Mouse (Mus musculus) liver, embryonic 16.5 days (tissue): ENCODE measurements at regions not wholly inside any gene's neighbourhood (a gene's known extent, or its start where the extent isn't known, plus 50 kb on each side); places are given as distances from the start of the nearest gene placed in this dataset.

Source experiments
- ATAC-seq: fragments of 200-750 bp; cut with Nextera tagmentation; 2 replicates; pipeline ENCODE4 v1.8.0; 2017; ENCODE audit warnings: low read depth, mild to moderate bottlenecking, moderate number of reproducible peaks, moderate library complexity
- H3K27ac ChIP-seq: fragments of 300-500 bp; sonication (generic); 2 replicates; pipeline ENCODE4 v1.5.1; 2014; ENCODE audit warnings: mild to moderate bottlenecking, low read length
- H3K27me3 ChIP-seq: fragments of 300-500 bp; sonication (generic); 2 replicates; pipeline ENCODE4 v1.6.1; 2014; ENCODE audit warnings: low read depth, low read length, mixed read lengths; ENCODE audit not compliant: control insufficient read depth, insufficient read depth
- H3K36me3 ChIP-seq: fragments of 300-500 bp; sonication (generic); 2 replicates; pipeline ENCODE4 v1.6.1; 2014; ENCODE audit warnings: mild to moderate bottlenecking; ENCODE audit not compliant: control insufficient read depth, insufficient read depth
- H3K4me1 ChIP-seq: fragments of 300-500 bp; sonication (generic); 2 replicates; pipeline ENCODE4 v1.6.1; 2014; ENCODE audit warnings: low read depth, low read length, mixed read lengths; ENCODE audit not compliant: control insufficient read depth
- H3K4me2 ChIP-seq: fragments of 300-500 bp; sonication (generic); 2 replicates; pipeline ENCODE4 v1.6.1; 2014; ENCODE audit warnings: low read depth, low read length, mixed read lengths
- H3K4me3 ChIP-seq: fragments of 300-500 bp; sonication (generic); 2 replicates; pipeline ENCODE4 v1.5.1; 2014; ENCODE audit warnings: low read depth, mild to moderate bottlenecking, low read length
- H3K9ac ChIP-seq: fragments of 300-500 bp; sonication (generic); 2 replicates; pipeline ENCODE4 v1.6.1; 2014; ENCODE audit warnings: low read depth, low read length
- H3K9me3 ChIP-seq: fragments of 300-500 bp; sonication (generic); replicated peaks from 2 replicates; pipeline ENCODE4 v1.6.1; 2016; ENCODE audit warnings: low read length; ENCODE audit not compliant: control insufficient read depth
- WGBS: fragments of 180-500 bp; shearing (Covaris S2); extraction: QIAGEN DNeasy Blood & Tissue Kit; methylation state at CpG from one replicate; pipeline ENCODE4 v1.1.7; 2014; ENCODE audit not compliant: insufficient replicate concordance; 5-methylcytosine and 5-hydroxymethylcytosine counted together

GRCm38 (mm10) chr14:99493197-99493596, 194.7 kb downstream of the Klf5 start:
- no peak overlapping the region for H3K27ac ChIP-seq
- no peak for ATAC-seq
- 56% methylated on average over 4 of the region's 4 CpGs for WGBS

GRCm38 (mm10) chr14:99493659-99494058, 195.2 kb downstream of the Klf5 start:
- Histone ChIP-seq H3K4me1 (no peaks in the 10 kb centered on the region), H3K27me3 (no peaks in the 10 kb centered on the region), H3K9me3 (no peaks in the 10 kb centered on the region), H3K36me3 (no peaks in the 10 kb centered on the region), H3K9ac (no peak overlapping the region), H3K4me2 (no peak overlapping the region), H3K4me3 (no peak overlapping the region), H3K27ac (no peak overlapping the region)
- ATAC-seq: no peak
- WGBS: 65% methylated on average over 6 of the region's 6 CpGs

More at GRCm38 (mm10) chr14:99493197-99493596, 194.7 kb downstream of the Klf5 start:
- Histone ChIP-seq H3K4me1 (no peaks in the 10 kb centered on the region), H3K27me3 (no peaks in the 10 kb centered on the region), H3K4me2 (no peak overlapping the region), H3K4me3 (no peak overlapping the region), H3K36me3 (no peaks in the 10 kb centered on the region), H3K9me3 (no peaks in the 10 kb centered on the region), H3K9ac (no peak overlapping the region)

- no peak for ATAC-seq
- 70% methylated on average over 7 of the region's 7 CpGs for WGBS
These were observed 201.2 kb downstream of the Klf5 start for GRCm38 (mm10) chr14:99499502-99500266.

GRCm38 (mm10) chr14:99504909-99505308, 206.4 kb downstream of the Klf5 start:
- no peak overlapping the region for H3K9ac ChIP-seq
- ATAC-seq: no peak
- no peak overlapping the region for H3K4me3 ChIP-seq
- 56% methylated on average over 4 of the region's 4 CpGs for WGBS
- no peaks in the 10 kb centered on the region for H3K27me3 ChIP-seq
- H3K4me1 ChIP-seq: no peaks in the 10 kb centered on the region
- H3K9me3 ChIP-seq: no peaks in the 10 kb centered on the region
- H3K36me3 ChIP-seq: no peaks in the 10 kb centered on the region
- H3K4me2 ChIP-seq: no peak overlapping the region
- H3K27ac ChIP-seq: no peak overlapping the region

More at GRCm38 (mm10) chr14:99499502-99500266, 201.2 kb downstream of the Klf5 start:
- Histone ChIP-seq H3K27me3 (no peaks in the 10 kb centered on the region), H3K9ac (no peak overlapping the region), H3K9me3 (no peaks in the 10 kb centered on the region), H3K4me3 (no peak overlapping the region), H3K4me1 (no peaks in the 10 kb centered on the region), H3K36me3 (no peaks in the 10 kb centered on the region), H3K4me2 (no peak overlapping the region), H3K27ac (no peak overlapping the region)

- 36% methylated on average over 3 of the region's 3 CpGs for WGBS
- H3K4me2 ChIP-seq: no peak overlapping the region
- H3K4me1 ChIP-seq: no peaks in the 10 kb centered on the region
- H3K27me3 ChIP-seq: no peaks in the 10 kb centered on the region
- H3K9me3 ChIP-seq: no peaks in the 10 kb centered on the region
- H3K9ac ChIP-seq: no peak overlapping the region
- H3K36me3 ChIP-seq: no peaks in the 10 kb centered on the region
- no peak for ATAC-seq
- no peak overlapping the region for H3K4me3 ChIP-seq
- H3K27ac ChIP-seq: no peak overlapping the region
These were observed 211.4 kb downstream of the Klf5 start for GRCm38 (mm10) chr14:99509696-99510536.

- Histone ChIP-seq H3K27ac (no peak overlapping the region), H3K9ac (no peak overlapping the region), H3K36me3 (no peaks in the 10 kb centered on the region), H3K4me1 (no peaks in the 10 kb centered on the region), H3K4me3 (no peak overlapping the region), H3K4me2 (no peak overlapping the region), H3K9me3 (no peaks in the 10 kb centered on the region), H3K27me3 (no peaks in the 10 kb centered on the region)
- WGBS: 68% methylated on average over 1 of the region's 1 CpGs
- no peak for ATAC-seq
These were observed 217.0 kb downstream of the Klf5 start for GRCm38 (mm10) chr14:99515474-99515873.

GRCm38 (mm10) chr14:99516703-99517102, 218.2 kb downstream of the Klf5 start:
- Histone ChIP-seq H3K4me1 (no peaks in the 10 kb centered on the region), H3K4me2 (no peak overlapping the region), H3K36me3 (no peaks in the 10 kb centered on the region), H3K9ac (no peak overlapping the region), H3K4me3 (no peak overlapping the region), H3K27me3 (no peaks in the 10 kb centered on the region), H3K27ac (no peak overlapping the region), H3K9me3 (no peaks in the 10 kb centered on the region)
- WGBS: 64% methylated on average over 6 of the region's 6 CpGs
- ATAC-seq: no peak

- Histone ChIP-seq H3K4me3 (no peak overlapping the region), H3K9me3 (no peaks in the 10 kb centered on the region), H3K36me3 (no peaks in the 10 kb centered on the region), H3K9ac (no peak overlapping the region), H3K4me2 (no peak overlapping the region), H3K27me3 (no peaks in the 10 kb centered on the region), H3K27ac (no peak overlapping the region), H3K4me1 (no peaks in the 10 kb centered on the region)
- WGBS: 65% methylated on average over 6 of the region's 6 CpGs
- no peak for ATAC-seq
These were observed 221.9 kb downstream of the Klf5 start for GRCm38 (mm10) chr14:99520343-99520742.

GRCm38 (mm10) chr14:99521954-99522523, 223.5 kb downstream of the Klf5 start:
- Histone ChIP-seq H3K9ac (no peak overlapping the region), H3K27me3 (no peaks in the 10 kb centered on the region), H3K4me3 (no peak overlapping the region), H3K4me2 (no peak overlapping the region), H3K27ac (no peak overlapping the region), H3K36me3 (no peaks in the 10 kb centered on the region), H3K4me1 (no peaks in the 10 kb centered on the region), H3K9me3 (no peaks in the 10 kb centered on the region)
- 71% methylated on average over 13 of the region's 13 CpGs for WGBS
- ATAC-seq: no peak
